Mouse (Mus musculus) T-cell, adult 2 months (primary cell): Measurements from ENCODE around the gene Crygd.
"Not testable (repeated sequence)": the region's sequence is repeated elsewhere in the genome, so short reads cannot be mapped to it uniquely, and the experiment has no call there.

Experiments used
- DNase-seq: peaks from one replicate; pipeline ENCODE4 v3.0.0; 2022; ENCODE audit warnings: low spot score

Crygd gene

GRCm38 (mm10) chr1:65063352-65063751, at the start of gene Crygd:
Crygd (minus strand) TSS chr1:65063452.
- no peak for DNase-seq

GRCm38 (mm10) chr1:65112807-65113196, 49.5 kb upstream of the Crygd start:
- DNase-seq = no peak

- peak; percentile 3 for DNase-seq
These were observed 49.0 kb upstream of the Crygd start for GRCm38 (mm10) chr1:65112031-65112806.

- no peak for DNase-seq
These were observed 46.6 kb upstream of the Crygd start for GRCm38 (mm10) chr1:65109756-65110435.

GRCm38 (mm10) chr1:65109196-65109595, 45.9 kb upstream of the Crygd start:
- no peak for DNase-seq

- no peak for DNase-seq
These were observed 44.5 kb upstream of the Crygd start for GRCm38 (mm10) chr1:65107654-65108279.

- DNase-seq = no peak
These were observed 40.0 kb upstream of the Crygd start, which contains the start of gene Cryga for GRCm38 (mm10) chr1:65103273-65103672. Cryga (minus strand) TSS chr1:65103373.

GRCm38 (mm10) chr1:65096953-65097352, 33.7 kb upstream of the Crygd start:
- no peak for DNase-seq

- no peak for DNase-seq
These were observed 28.3 kb upstream of the Crygd start for GRCm38 (mm10) chr1:65091566-65091965.

GRCm38 (mm10) chr1:65090370-65090769, 27.1 kb upstream of the Crygd start:
- no peak for DNase-seq

- DNase-seq = no peak
These were observed 25.5 kb upstream of the Crygd start for GRCm38 (mm10) chr1:65088567-65089356.

- DNase-seq = no peak
These were observed 18.9 kb upstream of the Crygd start, which contains the start of gene Crygb for GRCm38 (mm10) chr1:65082188-65082587. Crygb (minus strand) TSS chr1:65082288.

- DNase-seq = no peak
These were observed 12.4 kb upstream of the Crygd start for GRCm38 (mm10) chr1:65075607-65076006.

- DNase-seq = no peak
These were observed 10.3 kb upstream of the Crygd start, which contains the start of gene Crygc for GRCm38 (mm10) chr1:65073589-65073988. Crygc (minus strand) TSS chr1:65073689.

- no peak for DNase-seq
These were observed 4.6 kb upstream of the Crygd start for GRCm38 (mm10) chr1:65067842-65068241.

- DNase-seq = no peak
These were observed 949 bp upstream of the Crygd start for GRCm38 (mm10) chr1:65064201-65064600.

GRCm38 (mm10) chr1:65052140-65052539, 11.1 kb downstream of the Crygd start:
- no peak for DNase-seq

- no peak for DNase-seq
These were observed 11.6 kb downstream of the Crygd start for GRCm38 (mm10) chr1:65051696-65052095.

- not testable (repeated sequence) for DNase-seq
These were observed 12.3 kb downstream of the Crygd start, which contains the start of gene Cryge for GRCm38 (mm10) chr1:65050952-65051351. Cryge (minus strand) TSS chr1:65051149.

GRCm38 (mm10) chr1:65048781-65049180, 14.5 kb downstream of the Crygd start:
- no peak for DNase-seq

GRCm38 (mm10) chr1:65046401-65047109, 16.7 kb downstream of the Crygd start:
- no peak for DNase-seq
